Mouse (Mus musculus) erythroblast, embryonic 14.5 days (primary cell): Measurements from ENCODE around the gene Ptges2. TPM values are rescaled to one million over a fixed set of nuclear protein-coding genes. Genes with fewer than 3 reads are reported as not detected.

Source experiments
- H3K27me3 ChIP-seq: 2 replicates; pipeline ENCODE4 v1.6.1; 2012; ENCODE audit warnings: inconsistent platforms; ENCODE audit not compliant: control insufficient read depth
- H3K36me3 ChIP-seq: 2 replicates; pipeline ENCODE4 v1.6.1; 2012; ENCODE audit warnings: mild to moderate bottlenecking, inconsistent platforms; ENCODE audit not compliant: control insufficient read depth
- H3K4me1 ChIP-seq: 2 replicates; pipeline ENCODE4 v1.6.1; 2012; ENCODE audit warnings: inconsistent platforms; ENCODE audit not compliant: control insufficient read depth
- H3K4me3 ChIP-seq: replicated peaks from 2 replicates; pipeline ENCODE3; 2012; ENCODE audit warnings: moderate library complexity, mild to moderate bottlenecking, inconsistent platforms
- H3K9me3 ChIP-seq: 2 replicates; pipeline ENCODE4 v1.6.1; 2012; ENCODE audit warnings: low read length, inconsistent platforms, mixed read lengths; ENCODE audit not compliant: control insufficient read depth
- GATA1 ChIP-seq: IDR thresholded peaks from 2 replicates; pipeline ENCODE4 v1.6.1; 2012; ENCODE audit warnings: low read length, inconsistent platforms, mixed read lengths
- TAL1 ChIP-seq: IDR thresholded peaks from 3 replicates; pipeline ENCODE4 v1.6.1; 2012; ENCODE audit warnings: low read length, inconsistent platforms, mixed read lengths
- polyA plus RNA-seq: library from polyadenylated mRNA; stranded (reverse); fragments of >175 nt; gene quantifications from 2 replicates; pipeline ENCODE4 v1.2.3, GENCODE M21; 2012

The Ptges2 gene
- polyA plus RNA-seq, 1 experiment, result 0.21 TPM

DNA sequence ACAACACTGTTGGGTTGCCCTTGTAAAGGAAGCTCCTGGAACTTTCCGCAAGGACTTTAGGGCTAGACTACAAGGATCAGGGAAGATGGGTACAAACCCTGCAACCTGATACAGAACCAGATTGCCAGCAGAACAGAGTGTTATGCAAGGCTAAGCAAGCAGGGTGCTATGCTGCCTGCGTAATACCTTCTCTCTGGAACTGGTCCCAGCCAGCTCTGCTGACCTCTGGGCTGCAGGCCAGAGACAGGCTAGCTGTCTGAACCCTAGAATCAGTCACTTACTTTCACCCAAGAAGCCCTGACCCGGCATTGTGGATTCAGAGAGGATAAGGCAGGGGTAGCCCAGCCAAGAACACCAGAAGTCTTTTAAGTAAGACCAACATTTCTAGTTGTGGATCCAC lies 23.7 kb downstream of the Ptges2 start:
- Histone ChIP-seq H3K36me3 (peaks cover 69% of the 10 kb centered on the region), H3K9me3 (no peaks in the 10 kb centered on the region), H3K4me1 (peaks cover 22% of the 10 kb centered on the region), H3K27me3 (no peaks in the 10 kb centered on the region), H3K4me3 (no peak overlapping the region)
- no peak for TF ChIP-seq TAL1
- TF ChIP-seq GATA1, result no peak

DNA sequence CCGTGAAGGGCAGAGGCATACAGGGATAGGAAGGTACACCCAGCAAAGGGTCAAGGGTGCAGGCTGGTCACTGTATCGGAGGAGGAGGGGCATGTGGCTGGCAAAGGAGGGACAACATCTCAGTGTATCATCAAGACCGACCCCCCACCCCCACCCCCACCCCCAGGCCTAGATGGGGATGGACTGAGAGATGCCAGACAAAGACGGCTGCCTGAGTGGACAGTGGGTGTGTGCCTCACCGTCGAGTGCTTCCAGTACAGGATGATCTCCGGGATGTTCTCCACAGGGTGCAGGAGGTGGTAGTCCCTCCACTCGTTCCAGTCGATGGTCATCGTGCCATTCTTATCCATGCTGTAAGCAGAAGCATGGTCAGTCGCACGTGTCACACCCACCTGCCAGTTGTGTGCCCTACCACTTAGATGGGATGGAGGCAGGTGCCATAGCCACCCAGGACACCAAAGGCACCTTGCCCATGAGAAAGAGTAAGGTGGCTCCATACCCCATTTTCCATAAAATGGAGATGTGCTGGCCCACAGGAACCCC lies 24.4 kb downstream of the Ptges2 start:
- Histone ChIP-seq H3K9me3 (no peaks in the 10 kb centered on the region), H3K4me3 (no peak overlapping the region), H3K27me3 (no peaks in the 10 kb centered on the region), H3K4me1 (peaks cover 30% of the 10 kb centered on the region), H3K36me3 (peaks cover 61% of the 10 kb centered on the region)
- TF ChIP-seq TAL1, result no peak
- TF ChIP-seq GATA1, result no peak

DNA sequence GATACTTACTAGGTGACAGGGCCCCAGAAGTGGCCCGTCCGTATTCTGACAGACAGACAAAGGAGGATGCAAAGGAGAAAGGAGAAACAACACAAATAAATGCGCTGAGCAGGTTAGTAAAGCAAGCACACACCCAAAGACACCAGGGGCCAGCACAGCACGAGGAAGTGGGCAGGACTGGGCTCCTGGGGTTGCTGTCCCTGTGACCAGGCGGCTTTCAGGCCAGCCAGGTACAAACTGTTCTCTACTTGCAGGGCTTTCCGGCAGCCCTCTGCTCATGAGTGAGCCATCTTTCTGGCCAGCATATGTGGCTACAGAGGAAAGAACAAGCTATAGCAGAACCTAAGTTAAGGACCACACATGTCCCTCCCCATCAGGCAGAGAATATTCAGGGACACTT lies 25.0 kb downstream of the Ptges2 start:
- TF ChIP-seq TAL1, result no peak
- no peak for TF ChIP-seq GATA1
- Histone ChIP-seq H3K27me3 (no peaks in the 10 kb centered on the region), H3K9me3 (no peaks in the 10 kb centered on the region), H3K4me3 (no peak overlapping the region), H3K36me3 (peaks cover 56% of the 10 kb centered on the region), H3K4me1 (peaks cover 34% of the 10 kb centered on the region)

DNA sequence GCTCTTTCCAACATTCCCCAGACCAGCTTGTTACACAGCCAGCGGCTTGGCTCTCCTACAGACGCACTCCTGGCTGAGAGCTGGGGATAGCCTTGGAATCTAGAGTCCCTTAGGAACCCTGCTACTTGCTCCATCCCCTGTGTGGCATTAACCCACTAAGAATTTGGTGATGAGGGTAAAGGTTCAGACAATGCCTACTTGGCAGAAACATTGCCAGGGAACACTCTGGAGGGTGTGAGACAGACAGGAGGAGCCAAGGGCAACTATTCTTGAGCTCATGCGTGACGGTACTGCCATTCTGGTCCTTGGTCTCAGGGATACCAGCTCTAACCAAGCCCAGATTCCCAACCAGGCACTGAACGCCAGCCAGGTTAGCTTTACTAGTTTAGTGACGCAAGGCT lies 26.2 kb downstream of the Ptges2 start:
- peaks cover 35% of the 10 kb centered on the region for H3K4me1 ChIP-seq
- H3K4me3 ChIP-seq, result no peak overlapping the region
- TF ChIP-seq GATA1 (no peak), TAL1 (no peak)
- peaks cover 44% of the 10 kb centered on the region for H3K36me3 ChIP-seq
- no peaks in the 10 kb centered on the region for H3K9me3 ChIP-seq
- no peaks in the 10 kb centered on the region for H3K27me3 ChIP-seq

DNA sequence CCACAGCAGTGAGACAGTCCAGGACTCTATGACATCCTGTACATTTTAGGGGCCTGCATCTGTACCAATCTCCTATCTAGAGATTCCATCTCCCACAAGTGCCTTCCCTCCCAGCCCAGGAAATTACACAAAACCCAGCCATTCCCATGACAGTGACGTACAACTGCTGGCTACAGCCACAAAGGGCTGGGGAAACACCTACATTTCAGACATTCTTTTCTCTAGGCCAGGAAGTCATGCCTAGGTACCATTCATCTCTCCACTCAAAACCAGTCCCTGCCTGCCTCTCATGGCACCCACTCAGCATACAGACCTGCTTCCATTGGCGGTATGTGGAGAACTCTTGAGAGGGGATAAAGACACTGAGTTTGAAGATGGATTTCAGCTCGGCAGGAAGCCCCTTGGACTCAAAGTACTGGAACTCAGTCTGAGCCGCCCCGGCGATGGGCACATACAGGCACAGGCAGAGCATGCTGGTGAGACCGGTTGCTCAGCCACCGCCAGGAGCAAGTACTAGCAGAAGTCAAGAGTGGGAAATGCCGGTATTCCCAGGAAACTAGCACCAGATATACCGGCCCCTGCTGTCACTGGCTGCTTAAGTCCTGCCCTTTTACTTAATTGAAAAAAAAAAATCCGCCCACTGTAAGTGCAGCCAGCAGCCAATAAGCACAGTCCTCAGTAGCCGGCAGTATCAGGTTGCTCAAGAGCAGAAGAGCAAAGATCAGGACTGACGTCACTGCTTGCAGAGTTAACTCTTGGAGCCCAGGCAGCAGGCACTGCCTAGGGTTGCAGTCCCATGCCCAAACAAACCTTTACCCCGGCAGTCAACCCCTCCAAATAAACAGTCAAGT lies 28.0 kb downstream of the Ptges2 start:
- Histone ChIP-seq H3K4me1 (peaks cover 46% of the 10 kb centered on the region), H3K36me3 (peaks cover 26% of the 10 kb centered on the region), H3K9me3 (no peaks in the 10 kb centered on the region), H3K4me3 (peak overlapping the region; percentile 48), H3K27me3 (no peaks in the 10 kb centered on the region)
- no peak for TF ChIP-seq GATA1
- no peak for TF ChIP-seq TAL1

DNA sequence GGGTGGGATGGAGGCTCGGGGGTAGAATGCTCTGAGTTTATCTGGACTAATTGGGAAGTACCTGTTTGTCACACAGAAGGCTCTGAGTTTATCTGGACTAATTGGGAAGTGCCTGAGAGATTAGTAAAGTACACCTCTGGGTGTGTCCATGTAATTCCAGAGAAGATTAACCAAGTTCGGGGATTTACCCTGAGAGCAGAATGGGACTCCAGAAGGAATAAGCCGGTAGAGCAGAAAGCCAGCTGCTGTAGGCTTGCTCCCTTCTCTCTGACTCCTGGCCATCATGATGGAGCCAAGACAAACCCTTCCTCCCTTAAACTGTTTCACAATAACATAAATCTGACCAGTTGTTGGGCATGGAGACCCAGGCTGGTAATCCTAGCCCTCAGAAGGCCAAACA lies 29.1 kb downstream of the Ptges2 start:
- TF ChIP-seq TAL1 (no peak), GATA1 (no peak)
- Histone ChIP-seq H3K4me3 (no peak overlapping the region), H3K27me3 (no peaks in the 10 kb centered on the region), H3K4me1 (peaks cover 57% of the 10 kb centered on the region), H3K9me3 (no peaks in the 10 kb centered on the region), H3K36me3 (peaks cover 15% of the 10 kb centered on the region)

DNA sequence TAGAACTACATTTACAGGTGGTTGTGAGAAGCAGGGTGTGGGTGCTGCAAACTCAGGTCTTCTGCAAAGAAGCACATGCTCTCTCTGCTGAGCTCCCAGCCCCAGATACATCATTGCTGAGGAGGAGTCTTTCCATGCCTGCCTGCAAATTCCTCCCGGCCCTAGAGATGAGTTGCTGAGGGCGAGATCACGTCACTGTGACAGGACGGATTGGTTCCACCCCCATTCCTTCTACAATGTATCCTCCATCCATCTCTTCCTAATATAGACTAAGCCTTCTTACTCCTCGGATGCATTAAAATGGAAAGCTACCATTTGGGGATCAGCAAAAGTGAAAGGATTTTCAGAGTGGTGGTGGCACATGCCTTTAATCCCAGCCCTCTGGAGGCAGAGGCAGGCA lies 29.9 kb downstream of the Ptges2 start:
- peaks cover 59% of the 10 kb centered on the region for H3K4me1 ChIP-seq
- no peak for TF ChIP-seq GATA1
- no peak for TF ChIP-seq TAL1
- no peaks in the 10 kb centered on the region for H3K27me3 ChIP-seq
- H3K4me3 ChIP-seq, result no peak overlapping the region
- H3K36me3 ChIP-seq, result peaks cover 7% of the 10 kb centered on the region
- H3K9me3 ChIP-seq, result no peaks in the 10 kb centered on the region

DNA sequence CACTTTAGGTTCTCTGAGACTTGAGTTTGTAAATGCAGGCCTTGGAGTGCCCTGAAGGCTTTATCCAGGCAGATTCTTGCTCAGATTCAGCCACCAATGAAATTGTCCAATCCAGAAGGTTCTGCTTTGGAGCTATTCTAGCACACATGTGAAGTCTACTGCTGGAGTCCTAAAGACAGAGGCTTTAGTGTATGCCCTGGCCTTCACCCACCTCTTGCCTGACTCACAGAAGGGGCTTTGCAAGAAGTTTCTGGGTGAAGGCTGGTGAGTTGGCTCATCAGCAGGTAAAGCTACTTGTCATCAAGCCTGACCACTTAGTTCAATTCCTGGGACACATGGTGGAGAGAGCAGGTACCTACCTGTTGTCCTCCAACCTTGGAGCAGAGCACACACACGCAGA lies 30.4 kb downstream of the Ptges2 start:
- Histone ChIP-seq H3K27me3 (no peaks in the 10 kb centered on the region), H3K36me3 (peaks cover 1% of the 10 kb centered on the region), H3K4me1 (peaks cover 59% of the 10 kb centered on the region), H3K9me3 (no peaks in the 10 kb centered on the region), H3K4me3 (no peak overlapping the region)
- TF ChIP-seq GATA1, result no peak
- no peak for TF ChIP-seq TAL1

DNA sequence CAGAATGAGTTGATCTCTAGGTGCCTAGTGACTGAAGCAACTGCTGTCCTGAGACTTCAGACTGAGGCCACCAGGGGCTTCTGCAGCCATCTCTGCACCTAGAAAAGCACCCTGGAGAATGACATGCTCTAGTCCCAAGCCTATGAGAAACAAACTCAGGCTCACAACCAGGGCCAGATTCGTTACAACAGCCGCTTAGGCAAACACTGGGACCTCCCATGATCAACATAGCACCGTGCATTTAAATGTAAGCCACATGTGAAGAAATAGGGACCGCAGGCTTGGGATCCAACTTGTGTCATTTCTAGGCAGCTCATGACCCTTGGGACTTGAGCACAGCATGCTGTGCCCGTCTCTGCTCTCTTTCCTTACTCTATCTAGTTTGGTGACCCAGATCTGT lies 32.0 kb downstream of the Ptges2 start:
- Histone ChIP-seq H3K36me3 (no peaks in the 10 kb centered on the region), H3K4me3 (no peak overlapping the region), H3K4me1 (peaks cover 55% of the 10 kb centered on the region), H3K27me3 (no peaks in the 10 kb centered on the region), H3K9me3 (no peaks in the 10 kb centered on the region)
- TF ChIP-seq TAL1 (no peak), GATA1 (no peak)
